Mouse (Mus musculus): ENCODE measurements around the gene E130308A19Rik.

GRCm38 (mm10) chr4:59640720-59641119 is 14.7 kb downstream of the E130308A19Rik start:
- TF ChIP-seq CTCF (IDR thresholded peaks at IDR 0.05) (no peak), EP300 (IDR thresholded peaks at IDR 0.05) (peak; percentile 20; the same call in 1 of the 2 replicates)
